Mouse (Mus musculus) large intestine, adult 2 months (tissue): Measurements from ENCODE around the gene Trim9. TPM values are rescaled to one million over a fixed set of nuclear protein-coding genes. Genes with fewer than 3 reads are reported as not detected.

Source experiments
- DNase-seq: peaks from one replicate; pipeline ENCODE4 v3.0.0-alpha.2; 2012; ENCODE audit warnings: low read depth, low spot score
- WGBS: fragments of 180-500 bp; shearing (Covaris S2); methylation state at CpG from one replicate; pipeline ENCODE4 v1.1.7; 2018; 5-methylcytosine and 5-hydroxymethylcytosine counted together
- polyA plus RNA-seq: library from polyadenylated mRNA; depleted of rRNA; stranded (reverse); fragments of >200 nt; gene quantifications from 2 replicates; pipeline ENCODE4 v1.2.3, GENCODE M21; 2012

The Trim9 gene
- polyA plus RNA-seq, 1 experiment, result 0.10 TPM

DNA sequence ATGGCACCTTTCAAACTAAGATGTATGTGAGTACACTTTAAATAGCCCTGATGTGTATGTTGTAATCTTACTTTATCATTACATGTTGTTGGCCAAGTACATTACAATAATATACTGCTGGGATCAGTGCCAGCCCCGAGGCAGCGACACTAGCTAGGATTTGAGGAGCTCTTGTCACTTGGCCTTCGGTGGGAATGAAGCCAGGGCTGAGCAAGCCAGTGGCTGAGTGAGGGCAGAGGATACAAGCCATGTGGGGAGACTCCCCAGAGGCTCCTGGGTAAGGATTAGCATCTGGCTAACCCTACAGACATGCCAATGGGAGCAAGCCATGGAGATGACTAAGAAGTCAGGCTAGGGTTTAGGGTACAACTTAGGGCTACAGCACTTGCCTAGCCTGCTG is 18.4 kb downstream of the Trim9 start:
- 22% methylated on average over 3 of the region's 3 CpGs for WGBS
- DNase-seq, result no peak

DNA sequence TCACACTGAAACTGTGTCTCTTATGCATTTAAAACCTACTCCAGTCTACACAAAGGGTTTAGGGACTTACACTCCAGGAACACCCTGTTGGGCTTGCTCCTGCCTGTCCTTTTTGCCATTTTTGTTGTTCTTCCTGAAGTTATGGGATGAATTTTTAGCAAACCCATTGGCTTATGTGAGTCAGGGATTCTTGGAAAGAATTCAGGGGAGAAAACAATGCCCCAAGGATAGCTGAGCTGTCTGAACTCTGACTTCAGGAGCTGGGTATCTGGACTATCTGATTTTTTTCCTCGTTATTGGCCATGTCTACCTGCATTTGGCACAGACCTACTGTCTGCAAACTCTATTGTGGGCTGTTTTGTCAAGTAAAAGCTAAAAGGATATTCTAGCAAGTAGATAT is 20.5 kb downstream of the Trim9 start:
- 69% methylated on average over 1 of the region's 1 CpGs for WGBS
- DNase-seq, result no peak

DNA sequence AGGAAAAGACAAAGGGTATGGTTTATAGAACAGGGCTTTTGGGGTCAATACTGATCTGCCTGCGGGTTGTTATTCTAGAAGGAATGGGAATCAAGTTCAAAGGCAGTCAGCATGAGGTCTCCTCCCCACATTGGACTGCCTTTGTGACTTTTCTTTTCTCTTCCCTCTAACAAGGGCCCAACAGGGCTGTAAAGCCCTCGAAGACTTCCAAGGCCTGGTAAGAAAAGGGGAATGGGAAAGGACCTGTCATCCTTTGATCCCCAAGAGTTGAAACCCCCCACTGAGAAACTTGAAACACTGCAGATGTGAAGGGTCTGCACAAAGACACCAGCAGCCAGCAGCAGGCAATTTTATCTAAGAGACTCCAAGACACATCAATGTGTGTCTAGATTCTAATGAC is 21.0 kb downstream of the Trim9 start:
- WGBS, result 66% methylated on average over 2 of the region's 2 CpGs
- DNase-seq, result no peak

DNA sequence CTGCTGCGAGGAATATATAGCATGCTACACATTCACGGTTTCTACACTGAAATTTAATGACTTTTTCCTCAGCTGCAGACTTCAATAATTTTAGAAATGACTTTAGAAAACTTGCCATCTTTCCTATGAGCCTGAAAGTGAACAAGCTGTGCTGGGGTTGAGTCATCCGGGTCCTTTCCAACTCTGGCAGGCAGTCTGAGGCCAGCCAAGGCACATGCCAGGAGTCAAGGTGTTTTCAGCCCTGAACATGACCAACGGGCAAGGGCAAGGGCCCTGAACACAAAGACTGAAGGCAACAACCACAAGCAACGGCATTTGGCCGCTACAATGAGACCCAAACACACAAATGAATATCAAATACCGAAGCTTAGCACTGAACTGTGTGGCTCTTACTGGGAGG is 21.6 kb downstream of the Trim9 start:
- DNase-seq, result no peak
- 87% methylated on average over 7 of the region's 7 CpGs for WGBS

DNA sequence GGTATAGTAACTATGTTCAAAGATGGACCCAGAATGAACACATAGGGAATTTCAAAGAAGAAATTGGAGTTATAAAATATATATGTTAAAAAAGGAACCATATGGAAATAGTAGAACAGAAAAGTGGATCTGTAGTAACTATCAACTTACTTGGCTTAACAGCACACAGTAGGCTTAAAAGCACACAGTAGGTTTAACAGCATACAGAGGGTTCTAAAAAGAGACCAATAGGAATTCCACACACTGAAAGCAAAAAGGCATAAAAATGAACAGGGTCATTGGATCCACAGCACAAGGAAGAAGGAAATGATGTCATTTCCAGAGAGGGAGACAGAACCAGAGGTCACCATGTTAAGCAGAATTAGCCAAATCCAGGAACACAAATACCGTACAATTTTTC is 24.6 kb downstream of the Trim9 start:
- no peak for DNase-seq
- 70% methylated on average over 1 of the region's 1 CpGs for WGBS

DNA sequence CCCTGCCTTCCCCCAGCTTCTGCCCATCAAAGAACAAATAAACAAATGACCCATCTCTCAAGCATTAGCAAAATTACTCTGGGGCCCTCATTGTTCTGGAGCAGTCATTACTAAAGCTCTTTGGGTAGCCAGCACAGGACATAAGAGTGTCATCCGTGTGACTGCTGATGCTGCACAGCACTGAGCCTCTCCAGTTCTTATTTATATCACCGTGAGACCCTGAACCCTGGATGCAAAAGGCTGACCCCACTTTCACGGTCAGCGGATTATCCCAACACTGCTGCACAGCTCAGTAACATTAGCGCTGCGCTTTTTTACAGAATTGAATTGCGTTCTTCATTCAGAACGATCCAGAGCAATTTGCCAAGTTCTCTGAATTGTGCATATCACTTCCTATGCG is 31.3 kb downstream of the Trim9 start:
- 75% methylated on average over 9 of the region's 9 CpGs for WGBS
- DNase-seq, result no peak

GRCm38 (mm10) chr12:70307881-70308280 is 39.5 kb downstream of the Trim9 start:
- no peak for DNase-seq
- 85% methylated on average over 7 of the region's 7 CpGs for WGBS

- WGBS, result 84% methylated on average over 5 of the region's 5 CpGs
Measured at GRCm38 (mm10) chr12:70307062-70307461, 40.4 kb downstream of the Trim9 start.

DNA sequence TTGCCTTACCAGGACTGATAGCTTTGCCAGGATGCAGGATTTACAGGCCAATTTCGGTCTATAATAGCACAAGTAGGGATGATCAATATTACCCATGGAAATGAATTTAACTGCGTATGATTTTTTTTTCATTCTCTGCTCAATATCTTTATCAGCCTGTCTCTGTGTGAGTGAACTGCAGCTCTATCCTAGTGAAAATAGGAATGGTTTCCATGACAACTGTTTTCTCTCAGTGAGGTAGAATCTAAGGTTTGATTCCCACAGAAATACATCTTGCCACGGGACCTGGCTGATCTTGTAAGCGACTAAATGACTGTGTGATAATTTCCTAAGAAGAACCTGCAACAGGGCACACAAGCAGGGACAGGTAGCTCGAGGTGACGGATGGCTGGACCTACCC is 43.4 kb downstream of the Trim9 start:
- DNase-seq, result no peak
- WGBS, result 82% methylated on average over 6 of the region's 6 CpGs

More at GRCm38 (mm10) chr12:70307062-70307461, 40.4 kb downstream of the Trim9 start:
- no peak for DNase-seq

DNA sequence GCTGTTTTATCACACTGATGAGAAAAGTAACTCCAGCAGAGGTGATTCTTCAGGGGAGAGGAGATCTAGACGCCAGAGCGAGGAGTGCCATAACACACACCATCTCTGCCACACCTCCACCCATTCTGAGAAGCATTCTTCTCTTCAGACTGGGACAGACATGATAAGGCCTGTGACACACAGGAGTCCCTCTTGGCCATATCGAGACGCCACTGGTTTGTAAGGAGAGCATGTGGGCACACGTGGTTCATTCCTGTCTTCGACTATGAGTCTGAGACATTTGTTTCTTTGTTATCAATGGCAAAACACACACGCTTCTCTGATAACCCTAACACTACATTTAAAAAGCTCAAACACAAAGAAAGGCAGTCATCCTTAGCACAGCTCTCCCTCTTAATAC is 43.9 kb downstream of the Trim9 start:
- DNase-seq, result no peak
- 84% methylated on average over 7 of the region's 7 CpGs for WGBS

- WGBS, result 53% methylated on average over 5 of the region's 5 CpGs
- no peak for DNase-seq
Measured at GRCm38 (mm10) chr12:70302022-70302720, 45.2 kb downstream of the Trim9 start.

GRCm38 (mm10) chr12:70293927-70294684 is 53.3 kb downstream of the Trim9 start:
- WGBS, result 62% methylated on average over 5 of the region's 5 CpGs
- no peak for DNase-seq

DNA sequence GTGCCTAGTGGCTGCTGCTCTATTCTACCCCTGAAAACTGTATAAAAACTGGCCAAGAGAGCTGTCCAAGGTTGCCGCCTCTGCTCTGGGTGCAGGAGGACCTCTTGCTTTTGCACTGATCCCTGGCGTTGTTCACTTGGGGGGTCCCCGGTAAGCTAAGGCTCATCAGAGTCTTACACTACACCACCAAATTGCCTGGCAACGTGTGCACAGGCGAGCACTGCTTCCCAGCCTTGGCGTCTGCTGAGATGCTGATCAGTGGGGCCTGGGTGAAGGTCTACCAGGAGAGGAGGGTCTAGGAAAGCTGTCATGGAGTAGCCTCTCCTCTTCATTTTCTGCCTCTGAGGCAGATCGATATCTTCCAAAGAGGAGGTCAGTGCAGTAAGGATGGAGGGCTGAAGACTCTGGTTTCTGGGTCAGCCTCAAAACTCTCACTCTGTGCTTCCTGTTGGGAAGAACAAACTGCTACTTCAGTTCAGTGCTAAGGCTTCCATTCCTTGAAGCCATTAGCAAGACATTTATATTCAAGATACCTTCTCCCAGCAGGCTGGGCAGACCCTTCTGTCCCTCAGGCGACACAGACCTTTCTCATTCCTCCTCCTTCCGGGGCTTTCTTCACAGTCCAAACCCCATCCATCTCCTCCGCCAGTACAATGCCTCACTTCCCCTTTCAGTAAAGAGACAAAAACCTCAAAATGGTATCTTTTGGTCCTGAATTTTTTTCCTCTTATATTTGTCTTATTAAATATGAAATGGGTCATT is 54.1 kb downstream of the Trim9 start:
- 93% methylated on average over 10 of the region's 10 CpGs for WGBS
- no peak for DNase-seq

DNA sequence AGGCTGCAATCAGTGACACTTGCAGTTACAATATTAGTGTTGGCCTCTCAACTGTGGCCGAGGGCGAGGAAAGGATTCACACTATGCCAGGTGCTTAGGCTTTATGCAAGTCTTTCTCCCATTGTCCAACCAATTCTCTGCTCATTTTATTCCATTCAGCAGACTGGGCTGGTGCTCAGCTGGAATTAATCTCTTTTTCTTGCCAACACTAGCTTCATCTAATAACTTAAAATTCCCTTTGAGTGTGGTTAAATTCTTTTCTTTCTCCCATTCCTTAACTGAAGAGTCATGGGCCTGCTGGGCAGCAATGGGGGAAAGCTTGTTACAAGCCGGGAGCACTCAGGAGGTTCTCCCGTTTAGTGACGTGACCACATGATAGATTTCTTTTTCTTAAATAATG is 61.9 kb downstream of the Trim9 start:
- no peak for DNase-seq
- WGBS, result 90% methylated on average over 5 of the region's 5 CpGs

- 51% methylated on average over 7 of the region's 7 CpGs for WGBS
- DNase-seq, result no peak
Measured at GRCm38 (mm10) chr12:70284979-70285378, 62.4 kb downstream of the Trim9 start.

- 67% methylated on average over 10 of the region's 10 CpGs for WGBS
- DNase-seq, result no peak
Measured at GRCm38 (mm10) chr12:70283116-70283731, 64.2 kb downstream of the Trim9 start.

GRCm38 (mm10) chr12:70280930-70281329 is 66.5 kb downstream of the Trim9 start:
- 84% methylated on average over 2 of the region's 2 CpGs for WGBS
- DNase-seq, result no peak

GRCm38 (mm10) chr12:70280381-70280780 is 67.0 kb downstream of the Trim9 start:
- DNase-seq, result no peak
- WGBS, result 74% methylated on average over 10 of the region's 10 CpGs

GRCm38 (mm10) chr12:70277071-70277939 is 70.1 kb downstream of the Trim9 start:
- 71% methylated on average over 12 of the region's 12 CpGs for WGBS
- no peak for DNase-seq
